Mouse (Mus musculus) stomach, postnatal 0 days (tissue): Measurements from ENCODE around the gene B3glct. TPM values are rescaled to one million over a fixed set of nuclear protein-coding genes. Genes with fewer than 3 reads are reported as not detected.

ENCODE experiments used
- ATAC-seq: fragments of 200-750 bp; cut with Nextera tagmentation; 2 replicates; pipeline ENCODE4 v1.8.0; 2017; ENCODE audit not compliant: low FRiP score, low TSS enrichment
- DNase-seq: peaks from one replicate; pipeline ENCODE4 v3.0.0-alpha.2; 2016; ENCODE audit warnings: low spot score
- H3K27ac ChIP-seq: fragments of 300-500 bp; sonication (generic); replicated peaks from 2 replicates; pipeline ENCODE4 v1.5.1; 2014; ENCODE audit warnings: mild to moderate bottlenecking, control low read depth
- H3K27me3 ChIP-seq: fragments of 300-500 bp; sonication (generic); 2 replicates; pipeline ENCODE4 v1.6.1; 2014; ENCODE audit warnings: low read length; ENCODE audit not compliant: control insufficient read depth, insufficient read depth
- H3K36me3 ChIP-seq: fragments of 300-500 bp; sonication (generic); 2 replicates; pipeline ENCODE4 v1.6.1; 2014; ENCODE audit warnings: low read length, mixed read lengths; ENCODE audit not compliant: control insufficient read depth, insufficient read depth
- H3K4me1 ChIP-seq: fragments of 300-500 bp; sonication (generic); replicated peaks from 2 replicates; pipeline ENCODE4 v1.6.1; 2014; ENCODE audit warnings: antibody characterized with exemption; ENCODE audit not compliant: control insufficient read depth, insufficient read depth
- H3K4me2 ChIP-seq: fragments of 300-500 bp; sonication (generic); replicated peaks from 2 replicates; pipeline ENCODE4 v1.6.1; 2014; ENCODE audit warnings: low read depth, mild to moderate bottlenecking, control low read depth, moderate library complexity
- H3K4me3 ChIP-seq: fragments of 300-500 bp; sonication (generic); 2 replicates; pipeline ENCODE4 v1.5.1; 2014; ENCODE audit warnings: low read depth, low read length, control low read depth
- H3K9ac ChIP-seq: fragments of 300-500 bp; sonication (generic); 2 replicates; pipeline ENCODE4 v1.6.1; 2014; ENCODE audit warnings: mild to moderate bottlenecking, low read length, control low read depth, mixed read lengths
- H3K9me3 ChIP-seq: fragments of 300-500 bp; sonication (generic); 2 replicates; pipeline ENCODE4 v1.6.1; 2016; ENCODE audit warnings: low read length; ENCODE audit not compliant: control insufficient read depth
- CTCF ChIP-seq: IDR thresholded peaks from 2 replicates; pipeline ENCODE4 v1.5.1; 2016; ENCODE audit warnings: antibody characterized with exemption, low read depth, mild to moderate bottlenecking, moderate library complexity
- EP300 ChIP-seq: optimal IDR thresholded peaks from 2 replicates; pipeline ENCODE3; 2016; ENCODE audit warnings: antibody characterized with exemption
- WGBS: fragments of 180-500 bp; shearing (Covaris S2); extraction: QIAGEN DNeasy Blood & Tissue Kit; methylation state at CpG from one replicate; pipeline ENCODE4 v1.1.7; 2014; 5-methylcytosine and 5-hydroxymethylcytosine counted together
- polyA plus RNA-seq: library from polyadenylated mRNA; unstranded; fragments of >200 nt; fragmentation: Nextera tagmentation; extraction: Ambion mirVana; gene quantifications from 2 replicates; pipeline ENCODE4 v1.2.1, GENCODE M21; 2015

The B3glct gene
- polyA plus RNA-seq, 1 experiment from 2014 or later, result 6.2 TPM

DNA sequence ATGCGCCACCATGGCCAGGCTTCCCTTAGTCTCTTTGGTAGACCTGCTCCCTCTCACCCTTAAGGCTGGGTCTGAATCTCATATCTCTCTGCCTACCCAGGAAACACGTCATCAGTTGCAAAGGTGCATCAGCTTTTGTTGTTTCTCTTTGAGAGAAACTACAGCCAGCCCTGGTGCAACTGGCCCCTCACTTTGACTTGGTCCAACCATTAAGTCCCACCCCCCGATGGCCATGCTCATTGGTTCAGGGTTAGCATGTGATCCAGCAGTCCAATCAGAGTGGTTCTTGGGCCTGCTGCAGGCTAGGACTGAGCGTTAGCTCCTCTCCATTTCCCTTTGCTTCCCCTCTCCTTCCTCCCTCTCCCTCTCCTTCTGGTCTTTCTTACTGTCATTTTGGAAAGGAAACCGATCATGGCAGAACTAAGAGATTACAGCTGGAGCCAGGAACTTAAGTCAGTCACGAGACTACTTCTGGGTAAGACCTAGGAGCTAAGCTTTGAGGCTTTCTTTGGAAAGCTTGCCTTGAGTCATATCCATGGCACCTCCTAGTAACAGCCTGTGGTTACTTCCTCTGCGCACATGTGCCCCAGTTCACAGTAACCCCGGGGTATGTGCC, 36.6 kb upstream of the B3glct start:
- TF ChIP-seq CTCF (no peak), EP300 (no peak)
- no peak overlapping the region for H3K4me2 ChIP-seq
- WGBS, result 75% methylated on average over 8 of the region's 8 CpGs
- no peak overlapping the region for H3K27ac ChIP-seq
- H3K4me1 ChIP-seq, result no peaks in the 10 kb centered on the region
- H3K4me3 ChIP-seq, result no peak overlapping the region
- no peaks in the 10 kb centered on the region for H3K36me3 ChIP-seq
- DNase-seq (no peak), ATAC-seq (no peak)
- no peaks in the 10 kb centered on the region for H3K9me3 ChIP-seq
- no peaks in the 10 kb centered on the region for H3K27me3 ChIP-seq
- no peak overlapping the region for H3K9ac ChIP-seq

DNA sequence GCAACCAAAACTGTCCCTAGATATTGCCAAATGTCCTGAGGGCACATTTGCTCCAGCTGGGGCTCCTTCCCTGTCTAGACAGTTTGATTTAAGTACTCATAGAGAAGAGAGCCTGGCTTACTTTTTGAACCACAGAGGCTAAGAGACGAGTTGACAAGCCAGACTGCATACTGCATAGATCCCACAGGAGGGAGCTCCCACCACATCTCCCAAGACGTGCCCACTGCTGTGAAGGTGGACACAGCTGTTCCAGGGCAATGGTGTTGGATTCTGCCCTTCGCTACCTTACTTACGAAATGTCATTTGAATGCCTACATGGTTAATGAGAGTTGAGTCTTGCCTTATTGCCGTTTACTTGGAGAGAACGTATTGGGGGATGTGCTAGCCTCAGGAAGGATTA, 35.7 kb upstream of the B3glct start:
- Histone ChIP-seq H3K27ac (no peak overlapping the region), H3K4me2 (no peak overlapping the region), H3K9ac (no peak overlapping the region), H3K27me3 (no peaks in the 10 kb centered on the region), H3K9me3 (no peaks in the 10 kb centered on the region), H3K4me3 (no peak overlapping the region), H3K4me1 (no peaks in the 10 kb centered on the region), H3K36me3 (no peaks in the 10 kb centered on the region)
- DNase-seq (peak; percentile 21), ATAC-seq (no peak)
- 44% methylated on average over 6 of the region's 6 CpGs for WGBS
- TF ChIP-seq EP300, result no peak
- TF ChIP-seq CTCF, result peak; percentile 74

DNA sequence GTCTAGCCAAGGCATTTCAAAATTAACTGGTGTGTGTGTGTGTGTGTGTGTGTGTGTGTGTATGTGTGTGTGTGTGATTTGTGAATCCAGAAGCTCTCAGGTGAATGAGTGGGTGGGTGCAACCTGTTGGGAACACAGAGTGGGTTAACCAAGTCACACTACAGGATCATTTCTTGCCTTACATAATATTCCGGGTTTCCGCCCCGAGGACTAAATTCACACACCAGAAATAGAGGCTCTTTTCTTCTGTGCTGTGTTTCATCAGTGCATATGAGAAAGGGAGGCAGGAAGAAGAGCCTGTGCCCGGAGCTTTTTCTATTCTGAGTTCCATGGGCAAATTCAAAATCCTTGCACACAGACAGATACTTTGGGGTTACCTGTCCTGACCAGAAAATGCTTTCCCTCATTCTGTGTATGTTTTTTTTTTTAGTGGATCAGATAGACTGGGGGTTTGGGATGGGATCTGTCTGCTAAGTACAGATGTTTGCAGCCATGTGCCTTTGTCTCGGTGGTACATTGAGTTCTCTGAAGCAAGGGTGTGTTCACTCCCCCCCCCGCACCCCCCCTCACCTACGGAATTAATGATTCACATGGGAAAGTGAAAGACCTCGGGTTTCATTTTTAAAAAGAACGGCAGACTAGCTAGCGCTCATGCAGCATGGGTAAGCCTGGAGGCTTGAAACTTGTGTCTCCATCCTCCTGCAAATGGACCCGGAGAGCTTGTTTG, 35.1 kb upstream of the B3glct start:
- no peak for DNase-seq

DNA sequence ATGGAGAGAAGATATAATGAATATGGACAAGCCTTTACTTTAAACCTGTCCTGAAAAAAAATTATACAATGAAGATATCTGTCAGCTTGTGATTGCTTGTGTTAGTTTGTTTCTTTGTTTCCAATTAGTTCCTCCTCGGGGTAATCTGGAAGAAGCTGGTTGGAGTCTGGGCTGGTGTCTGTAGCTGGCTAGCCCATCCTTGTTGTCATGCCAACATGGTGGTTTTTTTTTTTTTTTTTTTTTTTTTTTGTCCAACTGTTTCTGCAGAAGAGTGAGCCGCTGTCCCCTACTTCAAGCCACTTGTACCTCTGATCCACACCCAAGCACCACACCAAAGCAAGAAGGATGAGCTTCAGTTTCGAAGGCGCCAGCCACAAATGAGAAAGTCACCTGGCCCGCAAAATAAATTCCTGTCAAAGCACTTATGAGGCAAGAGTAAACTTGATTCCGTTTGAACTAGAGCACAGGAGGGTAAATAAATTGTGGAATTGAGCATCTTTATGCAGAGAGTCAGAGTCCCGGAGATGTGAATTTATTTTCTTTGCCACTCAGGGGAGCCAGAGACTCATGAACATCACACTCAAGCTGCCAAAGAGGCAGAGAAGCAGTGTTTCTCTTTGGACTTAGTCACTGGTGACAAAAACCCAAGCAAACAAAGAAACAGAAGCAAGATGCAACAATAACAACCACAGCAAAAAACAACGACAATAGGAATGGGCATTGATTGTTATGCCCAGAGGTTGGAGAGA, 30.5 kb upstream of the B3glct start:
- WGBS, result 53% methylated on average over 8 of the region's 8 CpGs
- ATAC-seq (no peak), DNase-seq (no peak)
- Histone ChIP-seq H3K36me3 (no peaks in the 10 kb centered on the region), H3K27me3 (no peaks in the 10 kb centered on the region), H3K4me2 (no peak overlapping the region), H3K4me3 (no peak overlapping the region), H3K9me3 (no peaks in the 10 kb centered on the region), H3K9ac (no peak overlapping the region), H3K27ac (no peak overlapping the region), H3K4me1 (no peaks in the 10 kb centered on the region)
- TF ChIP-seq EP300 (no peak), CTCF (peak; percentile 47)

More for the DNA sequence above, 35.1 kb upstream of the B3glct start:
- no peaks in the 10 kb centered on the region for H3K36me3 ChIP-seq
- H3K4me3 ChIP-seq, result no peak overlapping the region
- no peaks in the 10 kb centered on the region for H3K4me1 ChIP-seq
- no peak overlapping the region for H3K9ac ChIP-seq
- no peaks in the 10 kb centered on the region for H3K9me3 ChIP-seq
- WGBS, result 76% methylated on average over 11 of the region's 11 CpGs
- H3K27me3 ChIP-seq, result no peaks in the 10 kb centered on the region
- H3K27ac ChIP-seq, result no peak overlapping the region
- H3K4me2 ChIP-seq, result no peak overlapping the region
- no peak for ATAC-seq
- TF ChIP-seq CTCF, result no peak

DNA sequence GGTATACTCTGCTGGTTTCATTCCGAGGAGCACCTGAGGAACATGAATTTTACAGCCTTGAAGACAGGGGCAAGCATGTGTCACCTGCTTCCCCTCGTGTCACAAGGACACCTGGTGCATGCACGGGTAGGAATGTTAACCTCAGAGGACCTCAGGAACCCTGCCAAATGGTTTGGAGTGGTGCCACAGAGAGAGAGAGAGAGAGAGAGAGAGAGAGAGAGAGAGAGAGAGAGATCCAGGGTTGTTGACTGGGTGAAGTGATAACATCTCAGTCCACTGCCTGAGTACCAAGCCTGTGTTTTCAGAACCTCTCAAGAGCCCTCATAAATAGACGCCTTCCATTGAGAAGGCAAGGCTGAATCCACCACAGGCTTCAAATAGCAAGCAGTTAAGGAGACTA, 29.8 kb upstream of the B3glct start:
- Histone ChIP-seq H3K4me3 (no peak overlapping the region), H3K4me2 (no peak overlapping the region), H3K27ac (no peak overlapping the region), H3K36me3 (no peaks in the 10 kb centered on the region), H3K9me3 (no peaks in the 10 kb centered on the region), H3K4me1 (no peaks in the 10 kb centered on the region), H3K9ac (no peak overlapping the region), H3K27me3 (no peaks in the 10 kb centered on the region)
- ATAC-seq (no peak), DNase-seq (no peak)
- WGBS, result 43% methylated on average over 4 of the region's 4 CpGs
- TF ChIP-seq EP300 (no peak), CTCF (no peak)

DNA sequence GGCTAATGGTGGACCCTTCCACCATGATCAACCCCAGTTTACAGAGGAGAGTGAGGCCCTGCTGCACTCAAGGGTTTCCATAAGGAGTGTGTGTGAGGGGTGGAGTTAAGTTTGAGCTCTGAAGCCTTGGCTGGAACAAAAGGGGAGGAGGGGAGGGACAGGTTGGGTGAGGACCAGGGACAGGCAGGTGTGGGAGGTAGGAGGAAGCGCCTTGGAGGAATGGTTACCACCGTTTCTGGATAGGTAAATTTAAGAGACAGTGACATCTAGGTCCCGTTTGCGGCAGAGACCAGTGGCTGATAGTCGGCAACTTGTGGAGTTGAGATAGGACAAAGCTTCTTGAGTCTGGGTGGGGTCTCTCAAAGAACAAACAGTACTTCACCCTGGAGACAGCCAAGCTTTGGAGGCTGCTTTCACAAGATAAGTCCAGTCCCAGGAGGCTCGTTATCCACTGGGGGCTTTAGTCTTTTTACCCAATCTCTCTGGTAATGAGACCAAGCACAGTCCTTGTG, 29.1 kb upstream of the B3glct start:
- ATAC-seq (no peak), DNase-seq (no peak)
- no peak for TF ChIP-seq CTCF
- TF ChIP-seq EP300, result no peak
- no peaks in the 10 kb centered on the region for H3K36me3 ChIP-seq
- WGBS, result 51% methylated on average over 6 of the region's 6 CpGs
- no peaks in the 10 kb centered on the region for H3K4me1 ChIP-seq
- H3K4me3 ChIP-seq, result no peak overlapping the region
- no peak overlapping the region for H3K4me2 ChIP-seq
- no peak overlapping the region for H3K27ac ChIP-seq
- no peaks in the 10 kb centered on the region for H3K27me3 ChIP-seq
- H3K9ac ChIP-seq, result no peak overlapping the region
- no peaks in the 10 kb centered on the region for H3K9me3 ChIP-seq
